Mouse (Mus musculus) left cerebral cortex, postnatal 10 days (tissue): Measurements from ENCODE around the gene Ston2. TPM values are rescaled to one million over a fixed set of nuclear protein-coding genes. Genes with fewer than 3 reads are reported as not detected.

Experiments
- DNase-seq, 2 experiments: peaks; one replicate each; pipeline ENCODE4 v3.0.0; 2021 to 2022; ENCODE audit warnings: low spot score in 2 of 2, mixed read lengths in 1 of 2; ENCODE audit errors: extremely low spot score in 1 of 2
- intact Hi-C: fragments of 180-260 bp; cut with DNase I; formaldehyde crosslinking; loops from one replicate; pipeline ENCODE4 v1.15.1; 2025
- total RNA-seq, 2 experiments: library from RNA; stranded (reverse); gene quantifications; 2 replicates each; pipeline ENCODE4 v1.2.3; 2021

Ston2 gene
- total RNA-seq, 2 experiments from 2014 or later, result 13.9 to 15.6 TPM

DNA sequence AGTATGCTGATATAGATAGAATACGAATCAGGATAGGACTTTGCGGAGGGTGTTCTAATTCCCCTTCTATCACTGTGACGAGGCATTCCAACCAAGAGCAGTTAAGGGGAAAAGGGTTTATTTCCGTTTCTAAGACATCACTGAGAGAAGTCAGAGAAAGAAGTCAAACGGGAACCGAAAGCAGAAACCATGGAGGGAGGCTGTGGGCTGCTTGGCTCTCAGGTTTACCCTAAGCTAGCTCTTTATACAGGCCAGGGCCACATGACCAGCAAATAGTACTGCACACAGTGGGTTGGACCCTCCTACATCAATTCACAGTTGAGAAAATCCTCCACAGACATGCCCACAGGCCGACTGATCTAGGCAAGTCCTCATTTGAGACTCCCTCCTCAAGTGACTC is 69.1 kb downstream of the Ston2 start:
- intact Hi-C loops, result no loop called here
- no peak for DNase-seq

DNA sequence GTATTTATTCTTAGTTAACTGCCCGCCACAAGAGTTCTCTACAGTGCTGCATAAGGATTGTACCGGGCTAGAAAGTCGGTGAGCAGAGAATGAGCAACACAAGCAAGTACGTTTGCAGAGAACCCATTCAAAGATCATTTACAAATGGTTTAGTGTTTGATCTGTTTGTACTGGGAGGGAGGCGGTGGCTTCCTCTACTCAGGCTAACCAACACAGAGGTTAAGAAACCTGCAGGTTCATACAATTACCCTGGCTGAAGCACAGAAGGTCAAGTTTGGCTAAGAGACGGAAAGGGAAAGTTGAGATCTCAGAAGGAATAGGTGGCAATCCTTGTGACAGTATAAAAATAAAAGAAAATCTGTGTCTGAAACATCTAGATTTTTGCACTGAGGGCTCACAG is 72.5 kb downstream of the Ston2 start:
- no peak for DNase-seq
- intact Hi-C loops, result no loop called here

DNA sequence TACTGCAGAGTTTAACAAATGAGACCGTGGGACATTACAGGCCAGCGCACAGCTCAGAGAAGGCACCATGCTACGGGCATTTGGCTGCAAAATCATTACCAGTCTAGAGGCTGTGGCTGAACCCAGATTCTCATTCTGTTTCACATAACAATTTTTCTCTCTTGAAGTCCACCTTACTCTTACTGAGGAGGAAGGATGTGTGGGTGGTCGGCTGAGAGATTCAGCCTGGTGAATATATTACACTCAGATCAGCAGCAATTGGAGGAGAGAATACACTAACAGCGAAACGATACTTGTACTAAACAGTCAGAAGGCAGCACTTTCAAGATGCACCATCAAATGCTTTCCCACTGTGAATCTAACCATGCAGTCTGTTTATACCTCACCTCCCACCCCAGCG is 74.8 kb downstream of the Ston2 start:
- intact Hi-C loops, result no loop called here
- DNase-seq, result no peak

DNA sequence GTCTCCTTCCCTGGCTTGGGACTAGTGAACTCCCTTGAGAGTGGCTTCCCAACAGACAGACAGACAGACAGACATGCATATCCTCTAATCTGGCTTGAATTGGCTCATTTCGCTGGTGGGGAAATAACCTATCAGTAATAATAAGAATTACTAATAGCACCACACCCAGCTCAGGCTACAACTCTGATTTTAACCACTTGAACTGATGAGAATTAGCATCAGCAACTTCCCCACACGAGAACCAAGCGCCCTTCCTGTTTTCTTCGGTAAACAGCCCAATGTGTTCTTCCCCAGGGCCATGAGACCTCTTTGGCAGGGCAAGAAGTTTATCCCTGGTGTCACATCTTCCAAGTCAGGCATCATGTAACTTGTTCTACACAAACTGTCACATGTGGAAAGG is 76.5 kb downstream of the Ston2 start:
- no peak for DNase-seq
- intact Hi-C loops, result no loop called here

DNA sequence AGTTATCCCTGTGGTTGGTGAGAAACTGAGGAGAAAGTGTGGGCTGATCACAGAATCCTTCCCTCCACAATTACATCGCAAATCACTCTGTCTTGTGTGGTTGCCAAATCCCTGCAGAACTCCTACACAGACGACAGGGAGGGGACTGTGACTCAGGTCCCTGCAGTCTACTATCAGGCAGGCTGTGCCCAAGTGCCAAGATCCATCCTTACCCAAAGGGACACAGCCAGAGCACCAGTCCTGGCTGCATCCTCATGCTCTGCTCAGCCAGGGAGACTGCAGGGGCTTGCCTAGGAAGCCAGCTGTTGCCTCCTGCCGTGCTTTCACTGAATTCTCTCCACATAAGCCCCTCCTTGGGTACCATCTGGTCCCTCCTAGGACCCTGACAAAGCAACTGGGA is 77.3 kb downstream of the Ston2 start:
- intact Hi-C loops, result no loop called here
- DNase-seq, result peak; percentile 26 to 36

DNA sequence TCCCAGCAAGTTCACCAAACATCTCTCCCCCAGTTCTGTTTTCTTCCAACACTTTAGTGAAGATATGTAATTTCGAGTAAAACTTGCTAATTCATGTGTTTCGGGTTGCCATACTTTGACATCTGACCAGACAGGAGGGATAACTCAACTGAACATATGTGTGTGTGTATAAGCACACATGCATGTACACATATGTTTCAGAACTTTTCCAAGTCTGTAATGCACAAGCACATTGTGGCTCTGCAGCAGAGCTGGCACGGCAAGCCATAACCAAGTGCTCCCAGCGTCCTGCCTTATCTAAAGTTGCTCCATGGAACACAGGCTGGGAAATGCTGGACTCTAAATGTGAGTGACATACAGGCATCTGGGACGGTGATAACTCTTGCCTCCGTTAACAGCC is 78.6 kb downstream of the Ston2 start:
- DNase-seq, result no peak
- intact Hi-C loops, result no loop called here

- intact Hi-C loops, result no loop called here
- DNase-seq, result no peak
Measured at GRCm38 (mm10) chr12:91709232-91709631, 79.0 kb downstream of the Ston2 start.

DNA sequence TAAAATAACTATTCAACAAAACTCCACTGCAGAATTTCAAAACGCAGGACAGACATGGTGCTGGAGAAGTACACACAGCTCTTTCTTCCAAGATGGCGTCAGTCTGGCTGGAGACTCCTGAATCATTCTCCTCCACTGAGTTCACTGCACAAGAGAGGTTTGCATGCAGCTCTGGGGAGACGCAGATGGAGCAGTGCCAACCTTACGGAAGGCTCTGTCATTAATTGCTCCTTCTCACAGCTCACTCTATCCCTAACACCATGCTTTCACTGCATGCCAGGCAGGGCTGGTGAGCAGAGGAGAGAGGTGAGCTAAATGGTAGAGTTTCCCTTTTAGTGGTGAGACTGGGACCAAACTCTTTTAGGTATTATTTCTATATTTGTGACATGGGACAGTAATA is 80.4 kb downstream of the Ston2 start:
- intact Hi-C loops, result no loop called here
- DNase-seq, result no peak

GRCm38 (mm10) chr12:91703533-91703932 is 84.7 kb downstream of the Ston2 start:
- DNase-seq, result no peak
- intact Hi-C loops, result no loop called here

- no peak for DNase-seq
- intact Hi-C loops, result no loop called here
Measured at GRCm38 (mm10) chr12:91702829-91703228, 85.4 kb downstream of the Ston2 start.

GRCm38 (mm10) chr12:91699451-91700141 is 88.6 kb downstream of the Ston2 start:
- no peak for DNase-seq
- intact Hi-C loops, result no loop called here

DNA sequence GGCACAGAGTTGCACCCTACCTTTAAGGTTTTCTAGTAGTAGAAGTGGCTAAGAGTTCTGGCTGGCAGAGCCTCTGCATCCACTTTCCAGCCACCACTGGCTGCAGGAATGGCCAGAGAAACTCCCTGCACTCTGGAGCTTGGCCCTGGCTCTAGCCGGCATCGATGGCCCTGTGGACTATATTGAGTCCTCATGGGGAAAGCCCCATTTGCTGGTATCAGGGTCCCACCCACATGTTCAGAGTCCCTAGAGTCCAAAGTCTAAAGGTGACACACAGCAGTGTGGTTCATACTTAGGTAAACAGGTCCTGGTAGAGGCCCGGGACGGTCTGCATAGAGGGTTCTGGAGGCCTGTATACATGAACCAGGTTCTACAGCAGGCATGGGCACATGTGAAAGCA is 92.0 kb downstream of the Ston2 start:
- intact Hi-C loops, result no loop called here
- DNase-seq, result no peak

DNA sequence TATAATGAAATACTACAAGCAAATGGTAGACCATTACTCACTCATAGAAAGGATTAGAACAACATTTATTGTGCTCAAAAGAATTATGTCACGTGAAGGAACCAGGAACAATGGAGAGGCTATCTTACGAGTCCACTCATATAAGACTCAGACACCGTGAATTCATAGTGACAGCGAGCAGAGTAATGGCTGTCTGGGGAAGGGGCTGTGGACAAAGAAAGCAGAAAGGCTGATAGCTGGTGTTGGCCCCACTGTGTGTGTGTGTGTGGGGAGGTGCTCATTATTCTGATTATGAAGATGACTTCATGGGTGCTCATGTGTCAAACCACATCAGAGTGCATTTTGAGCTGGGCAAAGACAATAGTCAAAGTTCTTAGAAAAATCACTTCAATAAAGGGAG is 92.4 kb downstream of the Ston2 start:
- no peak for DNase-seq
- intact Hi-C loops, result no loop called here

- no peak for DNase-seq
- intact Hi-C loops, result no loop called here
Measured at GRCm38 (mm10) chr12:91694748-91695147, 93.4 kb downstream of the Ston2 start.

GRCm38 (mm10) chr12:91693566-91693965 is 94.6 kb downstream of the Ston2 start:
- intact Hi-C loops, result no loop called here

DNA sequence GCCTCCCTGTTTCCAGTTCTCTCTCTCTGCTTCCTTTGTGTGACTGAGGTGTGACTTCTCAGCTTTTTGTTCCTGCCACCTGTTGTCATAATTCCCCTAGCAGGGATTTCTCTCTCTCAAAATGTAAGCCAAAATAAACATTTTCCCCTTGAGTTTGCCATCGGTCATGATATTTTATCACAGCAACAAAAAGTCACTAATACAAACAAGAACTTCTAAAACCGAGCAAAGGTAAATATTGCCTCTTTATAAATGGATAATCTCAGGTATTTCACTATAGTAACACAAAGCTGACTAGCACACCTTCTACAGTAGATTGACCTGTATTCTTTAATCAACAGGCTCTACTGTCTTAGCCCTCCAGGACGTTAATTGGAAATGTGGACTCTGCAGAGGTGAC is 95.2 kb downstream of the Ston2 start:
- intact Hi-C loops, result no loop called here

More at GRCm38 (mm10) chr12:91693566-91693965, 94.6 kb downstream of the Ston2 start:
- DNase-seq, result no peak

DNA sequence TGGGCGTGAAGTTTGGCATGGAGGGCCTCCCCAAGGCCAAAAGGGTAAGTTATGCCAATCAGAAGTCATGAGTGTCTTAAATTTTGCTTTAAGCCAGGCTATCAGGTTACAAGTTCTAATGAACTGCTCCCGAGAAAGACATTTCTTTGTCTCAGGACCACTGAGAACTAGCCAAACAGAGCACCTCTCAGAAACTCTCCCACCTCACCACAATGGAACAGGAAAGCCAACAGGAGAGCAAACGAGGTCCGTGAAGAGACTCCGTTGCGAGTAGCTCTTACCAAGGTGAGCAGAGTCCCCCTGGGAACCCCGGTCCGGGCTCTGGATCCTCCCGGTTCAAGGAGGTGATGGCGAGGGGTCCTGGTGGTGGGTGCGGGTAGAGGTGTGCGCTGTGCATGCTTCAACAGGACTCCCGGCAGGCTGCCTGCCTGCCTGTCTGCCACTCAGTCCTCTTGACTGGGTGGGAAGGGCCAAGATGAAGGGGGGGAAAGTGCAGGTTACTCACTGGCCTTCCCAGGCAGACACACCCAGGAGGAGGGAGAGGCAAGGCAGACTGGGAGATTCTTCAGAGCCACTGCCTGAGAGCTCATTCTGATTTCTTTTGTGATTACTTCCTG is 102.4 kb downstream of the Ston2 start:
- intact Hi-C loops, result no loop called here
- DNase-seq, result no peak

More for the DNA sequence above, 95.2 kb downstream of the Ston2 start:
- DNase-seq, result no peak

DNA sequence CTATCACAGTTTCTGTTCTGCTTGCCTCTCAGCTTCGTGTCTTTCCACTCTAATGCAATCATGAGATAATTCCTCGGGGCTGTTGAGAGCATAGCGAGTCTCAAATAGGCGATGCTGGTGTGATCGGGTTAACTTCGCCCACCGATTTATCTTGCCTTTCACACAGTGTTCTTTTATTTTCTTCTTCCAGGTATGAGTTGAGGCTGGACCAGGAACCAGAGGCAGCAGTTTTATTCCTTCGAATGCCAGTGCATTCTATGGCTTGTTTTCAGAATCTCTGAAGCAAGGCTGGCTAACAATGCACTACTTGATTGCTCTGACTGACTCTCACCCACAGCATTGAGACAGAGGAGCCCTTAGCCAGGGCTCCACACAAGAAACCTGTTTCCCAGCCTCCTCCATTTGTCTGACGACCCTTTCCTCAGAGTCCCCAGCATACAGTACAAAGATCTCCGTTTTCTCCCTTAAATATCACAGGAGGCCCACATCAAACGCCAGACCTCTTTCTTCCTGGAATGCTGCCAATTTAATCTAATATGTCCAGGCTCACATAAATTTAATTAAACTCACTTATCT is 103.3 kb downstream of the Ston2 start:
- no peak for DNase-seq
- intact Hi-C loops, result no loop called here

DNA sequence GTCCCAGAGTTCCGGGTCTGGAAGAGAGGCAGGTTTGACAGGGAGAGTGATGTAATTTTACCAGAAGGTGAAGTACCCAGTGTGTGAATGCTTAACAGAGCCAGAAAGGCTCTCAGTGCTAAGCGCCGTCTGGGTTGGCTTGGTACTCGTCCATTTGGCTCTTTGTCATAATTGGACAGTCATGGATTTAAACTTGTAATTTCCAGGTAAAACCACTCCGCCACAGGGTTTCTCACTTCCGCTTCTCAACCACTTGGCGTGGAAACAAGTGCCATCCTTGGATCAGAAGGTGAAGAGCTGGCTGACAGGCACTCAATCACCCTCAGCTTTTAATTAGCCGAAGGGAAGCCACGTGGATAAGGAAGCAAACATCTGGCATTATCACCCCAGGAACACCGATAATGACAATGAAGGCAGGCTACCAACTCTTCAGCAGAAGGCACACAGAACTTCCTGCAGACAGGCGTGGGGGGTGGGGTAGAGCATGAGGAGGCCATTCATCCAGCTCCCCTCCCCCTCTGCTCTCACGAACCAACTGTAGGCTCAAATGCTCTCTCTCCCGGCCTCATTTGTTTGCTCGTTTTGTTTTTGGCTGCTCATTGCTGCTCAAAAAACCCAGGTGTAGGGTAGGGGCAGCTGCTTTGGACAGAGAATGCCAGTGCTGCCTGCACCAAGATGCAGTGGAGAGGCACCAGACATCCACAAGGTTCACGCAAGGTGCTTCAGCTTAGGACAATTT is 103.9 kb downstream of the Ston2 start:
- peak in 1 of 2 experiments; percentile 47 for DNase-seq
- intact Hi-C loops, result no loop called here
